Mouse (Mus musculus): ENCODE measurements around the gene Sytl2. TPM values are rescaled to one million over a fixed set of nuclear protein-coding genes. Genes with fewer than 3 reads are reported as not detected.
A peak's percentile ranks its signal among the peaks of the same experiment; 100 is the strongest.

Gene Sytl2
- polyA plus RNA-seq, 1 experiment from 2014 or later = 29.7 TPM

DNA sequence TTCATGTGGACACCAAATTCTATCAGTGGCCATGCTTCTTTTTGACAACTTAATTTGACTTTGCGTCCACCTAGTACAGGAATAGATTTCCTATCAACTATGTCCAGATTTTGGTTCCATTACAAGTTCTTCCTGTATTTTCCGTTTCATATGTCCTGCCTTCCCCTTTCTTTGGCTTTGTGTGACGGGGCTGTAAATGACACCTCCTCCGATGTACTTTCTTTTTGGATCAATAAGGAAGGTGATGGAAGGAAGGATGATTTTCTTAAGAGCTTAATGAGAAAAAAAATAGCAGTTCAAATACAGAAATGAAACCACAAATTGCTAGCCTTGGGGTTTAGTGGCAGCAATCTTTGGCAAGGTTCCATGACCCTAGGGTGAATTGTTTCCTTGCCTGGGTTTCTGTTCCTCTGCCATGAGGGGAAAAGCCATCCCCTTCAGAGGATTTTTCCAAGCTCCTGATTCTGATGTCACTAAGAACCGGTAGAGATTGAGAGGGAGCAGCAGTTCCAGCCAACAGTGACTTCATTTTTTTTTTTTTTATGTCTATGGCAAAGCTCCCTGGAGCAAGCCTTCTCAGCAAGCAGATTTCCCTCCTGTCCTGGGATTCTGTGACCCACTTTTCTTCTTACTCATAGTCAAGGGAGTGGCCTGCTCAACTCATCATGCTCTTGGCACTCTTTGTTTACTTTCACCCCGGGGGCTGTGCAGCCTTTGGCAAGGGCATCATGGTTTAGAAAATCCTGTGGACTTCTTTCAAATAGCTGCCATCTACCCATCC is 68.2 kb downstream of the Sytl2 start:
- WGBS = 58% methylated on average over 6 of the region's 6 CpGs
- Histone ChIP-seq H3K36me3 (ENCODE audit: control insufficient read depth, insufficient read depth, low read length) (no peaks in the 10 kb centered on the region), H3K9ac (ENCODE audit: low read depth, low read length) (no peak overlapping the region), H3K4me1 (ENCODE audit: control insufficient read depth, insufficient read depth, low read length) (no peaks in the 10 kb centered on the region), H3K9me3 (ENCODE audit: control insufficient read depth, low read length) (no peaks in the 10 kb centered on the region), H3K4me3 (ENCODE audit: low read depth, low read length) (no peak overlapping the region), H3K27ac (replicated peaks; ENCODE audit: low read depth, low read length) (no peak overlapping the region), H3K27me3 (replicated peaks; ENCODE audit: control insufficient read depth, insufficient read depth, low read length) (no peaks in the 10 kb centered on the region), H3K4me2 (ENCODE audit: low read depth, low read length) (no peak overlapping the region)
- no peak for ATAC-seq (ENCODE audit: low read depth)
- DNase-seq (ENCODE audit: low spot score) = peak; percentile 46

GRCm38 (mm10) chr7:90372804-90373203 is 70.8 kb downstream of the Sytl2 start:
- no peak overlapping the region for H3K4me3 ChIP-seq (ENCODE audit: low read depth, low read length)
- H3K9ac ChIP-seq (ENCODE audit: low read depth, low read length) = no peak overlapping the region
- H3K36me3 ChIP-seq (ENCODE audit: control insufficient read depth, insufficient read depth, low read length) = no peaks in the 10 kb centered on the region
- H3K9me3 ChIP-seq (ENCODE audit: control insufficient read depth, low read length) = no peaks in the 10 kb centered on the region
- peak; percentile 48 for DNase-seq (ENCODE audit: low spot score)
- no peaks in the 10 kb centered on the region for H3K4me1 ChIP-seq (ENCODE audit: control insufficient read depth, insufficient read depth, low read length)
- ATAC-seq (ENCODE audit: low read depth) = no peak
- no peak overlapping the region for H3K4me2 ChIP-seq (ENCODE audit: low read depth, low read length)
- no peaks in the 10 kb centered on the region for H3K27me3 ChIP-seq (replicated peaks; ENCODE audit: control insufficient read depth, insufficient read depth, low read length)
- H3K27ac ChIP-seq (replicated peaks; ENCODE audit: low read depth, low read length) = no peak overlapping the region
- 60% methylated on average over 4 of the region's 4 CpGs for WGBS

DNA sequence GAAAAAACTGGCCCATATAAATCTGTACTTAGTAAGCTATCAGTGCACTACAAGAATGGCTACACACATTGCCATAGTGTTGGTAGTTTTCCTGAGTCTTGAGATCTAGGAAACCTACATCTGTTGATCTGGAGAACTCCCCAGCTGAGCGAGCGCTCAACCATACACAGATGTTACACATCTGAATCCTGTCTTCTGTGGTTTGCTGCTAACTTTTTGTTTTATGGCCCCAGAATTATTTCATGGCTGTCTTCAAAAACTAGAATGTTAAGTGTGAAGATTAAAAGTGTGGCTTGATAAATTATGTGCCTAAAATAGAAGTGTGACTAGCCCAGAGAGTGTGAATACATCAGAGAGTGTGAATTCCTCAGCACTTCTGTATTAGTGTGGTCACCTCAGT is 82.4 kb downstream of the Sytl2 start:
- no peaks in the 10 kb centered on the region for H3K9me3 ChIP-seq (ENCODE audit: control insufficient read depth, low read length)
- H3K4me3 ChIP-seq (ENCODE audit: low read depth, low read length) = no peak overlapping the region
- peaks cover 4% of the 10 kb centered on the region; the same call in 1 of the 2 replicates for H3K4me1 ChIP-seq (ENCODE audit: control insufficient read depth, insufficient read depth, low read length)
- ATAC-seq (ENCODE audit: low read depth) (no peak), DNase-seq (ENCODE audit: low spot score) (no peak)
- no peak overlapping the region for H3K4me2 ChIP-seq (ENCODE audit: low read depth, low read length)
- H3K9ac ChIP-seq (ENCODE audit: low read depth, low read length) = no peak overlapping the region
- H3K27me3 ChIP-seq (replicated peaks; ENCODE audit: control insufficient read depth, insufficient read depth, low read length) = no peaks in the 10 kb centered on the region
- 65% methylated on average over 2 of the region's 2 CpGs for WGBS
- H3K27ac ChIP-seq (replicated peaks; ENCODE audit: low read depth, low read length) = no peak overlapping the region
- H3K36me3 ChIP-seq (ENCODE audit: control insufficient read depth, insufficient read depth, low read length) = no peaks in the 10 kb centered on the region

GRCm38 (mm10) chr7:90386885-90387459 is 84.9 kb downstream of the Sytl2 start:
- H3K4me3 ChIP-seq (ENCODE audit: low read depth, low read length) = peak overlapping the region; percentile 14; the same call in 1 of the 2 replicates
- DNase-seq (ENCODE audit: low spot score) (peak; percentile 84), ATAC-seq (ENCODE audit: low read depth) (peak; percentile 84)
- H3K4me2 ChIP-seq (ENCODE audit: low read depth, low read length) = peak overlapping the region; percentile 43
- no peaks in the 10 kb centered on the region for H3K9me3 ChIP-seq (ENCODE audit: control insufficient read depth, low read length)
- no peak overlapping the region for H3K27ac ChIP-seq (replicated peaks; ENCODE audit: low read depth, low read length)
- H3K9ac ChIP-seq (ENCODE audit: low read depth, low read length) = no peak overlapping the region
- H3K36me3 ChIP-seq (ENCODE audit: control insufficient read depth, insufficient read depth, low read length) = no peaks in the 10 kb centered on the region
- peaks cover 4% of the 10 kb centered on the region; the same call in 1 of the 2 replicates for H3K4me1 ChIP-seq (ENCODE audit: control insufficient read depth, insufficient read depth, low read length)
- no peaks in the 10 kb centered on the region for H3K27me3 ChIP-seq (replicated peaks; ENCODE audit: control insufficient read depth, insufficient read depth, low read length)
- 12% methylated on average over 8 of the region's 8 CpGs for WGBS

DNA sequence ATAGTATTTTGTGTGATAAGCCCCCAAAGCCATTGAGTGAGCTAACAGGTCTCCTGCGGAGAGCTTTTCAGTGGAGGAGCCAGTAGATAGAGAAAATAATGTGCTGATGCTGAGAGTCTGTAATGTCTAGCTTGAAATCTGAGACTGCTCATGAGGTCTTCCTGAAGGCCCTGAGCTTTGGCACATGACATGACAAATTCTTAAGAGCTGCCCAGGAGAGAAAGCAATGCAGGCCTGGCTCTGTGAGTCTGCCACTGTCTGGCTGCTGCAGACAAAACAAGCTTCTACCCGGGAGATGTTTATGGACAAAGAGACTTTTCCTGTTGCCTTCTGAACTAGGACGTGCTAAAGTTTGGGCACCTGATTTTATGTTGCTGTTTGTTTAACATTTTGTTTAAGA is 87.7 kb downstream of the Sytl2 start:
- DNase-seq (ENCODE audit: low spot score) = peak; percentile 34
- Histone ChIP-seq H3K27me3 (replicated peaks; ENCODE audit: control insufficient read depth, insufficient read depth, low read length) (no peaks in the 10 kb centered on the region), H3K9ac (ENCODE audit: low read depth, low read length) (no peak overlapping the region), H3K4me1 (ENCODE audit: control insufficient read depth, insufficient read depth, low read length) (peaks cover 4% of the 10 kb centered on the region; the same call in 1 of the 2 replicates), H3K4me3 (ENCODE audit: low read depth, low read length) (no peak overlapping the region), H3K27ac (replicated peaks; ENCODE audit: low read depth, low read length) (no peak overlapping the region), H3K36me3 (ENCODE audit: control insufficient read depth, insufficient read depth, low read length) (no peaks in the 10 kb centered on the region), H3K9me3 (ENCODE audit: control insufficient read depth, low read length) (no peaks in the 10 kb centered on the region), H3K4me2 (ENCODE audit: low read depth, low read length) (no peak overlapping the region)
- WGBS = 33% methylated on average over 3 of the region's 3 CpGs
- no peak for ATAC-seq (ENCODE audit: low read depth)

DNA sequence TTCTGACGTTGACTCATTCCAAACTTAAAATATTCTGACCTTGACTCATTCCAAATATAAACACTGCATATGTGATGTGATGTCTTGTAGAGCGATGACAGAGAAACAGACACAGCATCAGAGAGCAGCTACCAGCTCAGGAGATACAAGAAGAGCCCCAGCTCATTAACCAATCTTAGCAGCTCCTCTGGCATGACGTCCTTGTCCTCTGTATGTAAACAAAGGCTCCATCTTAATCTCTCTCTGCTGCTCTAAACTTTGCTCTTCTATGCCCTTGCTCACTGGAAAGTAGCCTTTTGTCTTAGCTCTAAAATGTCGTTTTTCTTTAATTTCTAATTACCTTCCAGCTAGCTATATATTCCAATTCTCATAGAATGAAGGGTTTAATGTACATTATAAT is 93.0 kb downstream of the Sytl2 start:
- WGBS = 45% methylated on average over 4 of the region's 4 CpGs

DNA sequence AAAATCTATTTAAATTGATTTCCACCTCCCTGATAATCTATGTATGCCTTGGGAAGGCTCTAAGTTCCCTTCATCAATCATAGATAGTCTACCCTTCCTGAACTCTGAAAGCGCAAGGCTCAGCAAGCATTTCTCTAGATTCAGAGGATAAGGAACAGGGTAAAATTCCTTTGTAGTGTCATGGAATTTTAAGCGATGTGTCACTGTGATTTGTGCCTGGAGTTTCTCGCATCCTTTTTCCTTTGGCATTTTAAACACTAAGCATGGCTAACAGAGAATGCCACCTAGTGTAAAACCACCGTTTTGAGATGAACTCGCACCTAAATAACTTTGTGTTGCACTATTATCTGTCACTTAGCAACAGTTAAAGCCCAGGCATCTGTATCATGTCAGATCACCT is 93.9 kb downstream of the Sytl2 start:
- Histone ChIP-seq H3K9ac (ENCODE audit: low read depth, low read length) (no peak overlapping the region), H3K27me3 (replicated peaks; ENCODE audit: control insufficient read depth, insufficient read depth, low read length) (no peaks in the 10 kb centered on the region), H3K9me3 (ENCODE audit: control insufficient read depth, low read length) (no peaks in the 10 kb centered on the region), H3K36me3 (ENCODE audit: control insufficient read depth, insufficient read depth, low read length) (no peaks in the 10 kb centered on the region), H3K4me3 (ENCODE audit: low read depth, low read length) (no peak overlapping the region), H3K4me1 (ENCODE audit: control insufficient read depth, insufficient read depth, low read length) (no peaks in the 10 kb centered on the region), H3K4me2 (ENCODE audit: low read depth, low read length) (no peak overlapping the region), H3K27ac (replicated peaks; ENCODE audit: low read depth, low read length) (no peak overlapping the region)
- no peak for ATAC-seq (ENCODE audit: low read depth)
- 59% methylated on average over 5 of the region's 5 CpGs for WGBS
- no peak for DNase-seq (ENCODE audit: low spot score)

More for the DNA sequence above, 93.0 kb downstream of the Sytl2 start:
- Histone ChIP-seq H3K9ac (ENCODE audit: low read depth, low read length) (no peak overlapping the region), H3K36me3 (ENCODE audit: control insufficient read depth, insufficient read depth, low read length) (no peaks in the 10 kb centered on the region), H3K4me3 (ENCODE audit: low read depth, low read length) (no peak overlapping the region), H3K4me1 (ENCODE audit: control insufficient read depth, insufficient read depth, low read length) (no peaks in the 10 kb centered on the region), H3K27ac (replicated peaks; ENCODE audit: low read depth, low read length) (no peak overlapping the region), H3K4me2 (ENCODE audit: low read depth, low read length) (no peak overlapping the region), H3K27me3 (replicated peaks; ENCODE audit: control insufficient read depth, insufficient read depth, low read length) (no peaks in the 10 kb centered on the region), H3K9me3 (ENCODE audit: control insufficient read depth, low read length) (no peaks in the 10 kb centered on the region)
- ATAC-seq (ENCODE audit: low read depth) (no peak), DNase-seq (ENCODE audit: low spot score) (no peak)

- no peak overlapping the region for H3K4me3 ChIP-seq (ENCODE audit: low read depth, low read length)
- WGBS = 60% methylated on average over 3 of the region's 3 CpGs
- no peaks in the 10 kb centered on the region for H3K9me3 ChIP-seq (ENCODE audit: control insufficient read depth, low read length)
- H3K27me3 ChIP-seq (replicated peaks; ENCODE audit: control insufficient read depth, insufficient read depth, low read length) = no peaks in the 10 kb centered on the region
- no peak overlapping the region for H3K27ac ChIP-seq (replicated peaks; ENCODE audit: low read depth, low read length)
- ATAC-seq (ENCODE audit: low read depth) (no peak), DNase-seq (ENCODE audit: low spot score) (peak; percentile 39)
- no peak overlapping the region for H3K9ac ChIP-seq (ENCODE audit: low read depth, low read length)
- no peaks in the 10 kb centered on the region for H3K36me3 ChIP-seq (ENCODE audit: control insufficient read depth, insufficient read depth, low read length)
- H3K4me1 ChIP-seq (ENCODE audit: control insufficient read depth, insufficient read depth, low read length) = no peaks in the 10 kb centered on the region
- H3K4me2 ChIP-seq (ENCODE audit: low read depth, low read length) = no peak overlapping the region
These were observed 107.9 kb downstream of the Sytl2 start for GRCm38 (mm10) chr7:90409934-90410333.
